In genomic region chr1:139267844-139268243, GRCm38 (mm10) we compare ENCODE assay signal across 7 mouse cellular contexts.
DNase-seq lines count a peak whose midpoint lies in the region; ATAC-seq lines count a peak whose summit lies in the region.

No protein-coding gene starts in this region.

- no peak overlapping the region for H3K4me3 ChIP-seq in embryonic facial prominence, embryonic 14.5 days (ENCODE audit: low read depth, low read length)
- no peak overlapping the region for H3K4me3 ChIP-seq in limb, embryonic 11.5 days (ENCODE audit: low read depth, low read length)
- H3K4me3 ChIP-seq in neural tube, embryonic 15.5 days (replicated peaks), result no peak overlapping the region

- ATAC-seq in embryonic facial prominence, embryonic 14.5 days (ENCODE audit: low read depth), result no peak
- ATAC-seq in limb, embryonic 11.5 days (ENCODE audit: insufficient number of reproducible peaks, low FRiP score, low TSS enrichment, low read depth), result no peak
- peak; percentile 83; the same call in 1 of the 2 replicates for ATAC-seq in neural tube, embryonic 15.5 days (ENCODE audit: low FRiP score)

- H3K27ac ChIP-seq in embryonic facial prominence, embryonic 14.5 days (replicated peaks; ENCODE audit: low read depth, low read length), result no peak overlapping the region
- no peak overlapping the region for H3K27ac ChIP-seq in limb, embryonic 11.5 days (replicated peaks; ENCODE audit: low read depth, low read length)
- H3K27ac ChIP-seq in neural tube, embryonic 15.5 days (replicated peaks), result no peak overlapping the region

- H3K36me3 ChIP-seq in embryonic facial prominence, embryonic 14.5 days (ENCODE audit: control insufficient read depth, insufficient read depth, low read length), result no peaks in the 10 kb centered on the region
- H3K36me3 ChIP-seq in limb, embryonic 11.5 days (ENCODE audit: control insufficient read depth, insufficient read depth, low read length), result no peaks in the 10 kb centered on the region
- H3K36me3 ChIP-seq in neural tube, embryonic 15.5 days, result no peaks in the 10 kb centered on the region

- WGBS in embryonic facial prominence, embryonic 14.5 days, result 16% methylated on average over 6 of the region's 6 CpGs
- 16% methylated on average over 6 of the region's 6 CpGs for whole genome bisulfite sequencing in limb, embryonic 11.5 days
- 19% methylated on average over 6 of the region's 6 CpGs for WGBS in neural tube, embryonic 15.5 days

- H3K9me3 ChIP-seq in embryonic facial prominence, embryonic 14.5 days (ENCODE audit: control insufficient read depth, low read length), result no peaks in the 10 kb centered on the region
- H3K9me3 ChIP-seq in limb, embryonic 11.5 days (ENCODE audit: control insufficient read depth, low read length), result no peaks in the 10 kb centered on the region
- no peaks in the 10 kb centered on the region for H3K9me3 ChIP-seq in neural tube, embryonic 15.5 days (replicated peaks)

- no peaks in the 10 kb centered on the region for H3K4me1 ChIP-seq in embryonic facial prominence, embryonic 14.5 days (ENCODE audit: control insufficient read depth, insufficient read depth, low read length)
- no peaks in the 10 kb centered on the region for H3K4me1 ChIP-seq in limb, embryonic 11.5 days (ENCODE audit: control insufficient read depth, insufficient read depth, low read length)
- no peaks in the 10 kb centered on the region for H3K4me1 ChIP-seq in neural tube, embryonic 15.5 days

- no peak overlapping the region for H3K9ac ChIP-seq in embryonic facial prominence, embryonic 14.5 days (ENCODE audit: low read depth, low read length)
- no peak overlapping the region for H3K9ac ChIP-seq in limb, embryonic 11.5 days (ENCODE audit: low read length)
- H3K9ac ChIP-seq in neural tube, embryonic 15.5 days (replicated peaks), result no peak overlapping the region

- no peaks in the 10 kb centered on the region for H3K27me3 ChIP-seq in embryonic facial prominence, embryonic 14.5 days (replicated peaks; ENCODE audit: control insufficient read depth, insufficient read depth, low read length)
- no peaks in the 10 kb centered on the region for H3K27me3 ChIP-seq in limb, embryonic 11.5 days (ENCODE audit: control insufficient read depth, insufficient read depth, low read length)
- no peaks in the 10 kb centered on the region for H3K27me3 ChIP-seq in neural tube, embryonic 15.5 days (replicated peaks)

- no peak overlapping the region for H3K4me2 ChIP-seq in embryonic facial prominence, embryonic 14.5 days (ENCODE audit: low read depth, low read length)
- no peak overlapping the region for H3K4me2 ChIP-seq in limb, embryonic 11.5 days (ENCODE audit: low read depth, severe bottlenecking)
- H3K4me2 ChIP-seq in neural tube, embryonic 15.5 days, result no peak overlapping the region

- peak; percentile 37 to 70 for DNase-seq in right cerebral cortex, adult 2 months (ENCODE audit: low spot score in 2 of 2)
- DNase-seq in right cerebral cortex, postnatal 25 days, result no peak
- peak; percentile 69 for DNase-seq in ZHBTc4 (ENCODE audit: low read depth, low spot score)
- peak; percentile 84 for DNase-seq in embryonic facial prominence, embryonic 14.5 days (ENCODE audit: low spot score)
- DNase-seq in hindlimb bud, embryonic 11.5 days (ENCODE audit: extremely low spot score, low read depth, low spot score), result peak; percentile 91
- DNase-seq in limb, embryonic 11.5 days (ENCODE audit: low spot score), result peak; percentile 71
